Mouse (Mus musculus) frontal cortex, postnatal 14 days (tissue): ENCODE measurements around the gene Rbm5.

ENCODE experiments used
- DNase-seq, 2 experiments: peaks; one replicate each; pipeline ENCODE4 v3.0.0; 2022; ENCODE audit warnings: low spot score in 2 of 2

Rbm5 gene

GRCm38 (mm10) chr9:107770374-107771290 lies at the start of gene Rbm5:
TSS of gene Rbm5 (minus strand) at chr9:107770996.
- DNase-seq, result peak; percentile 90 to 91

GRCm38 (mm10) chr9:107812132-107812531 lies 41.3 kb upstream of the Rbm5 start:
- no peak for DNase-seq

- no peak for DNase-seq
Measured at GRCm38 (mm10) chr9:107810985-107811384, 40.2 kb upstream of the Rbm5 start.

GRCm38 (mm10) chr9:107791714-107792113 lies 20.9 kb upstream of the Rbm5 start:
- DNase-seq, result no peak

GRCm38 (mm10) chr9:107782536-107783203 lies 11.9 kb upstream of the Rbm5 start:
- no peak for DNase-seq

GRCm38 (mm10) chr9:107776809-107777208 lies 6.0 kb upstream of the Rbm5 start:
- DNase-seq, result no peak

- no peak for DNase-seq
Measured at GRCm38 (mm10) chr9:107774411-107774810, 3.6 kb upstream of the Rbm5 start.

GRCm38 (mm10) chr9:107771782-107772181 lies 986 bp upstream of the Rbm5 start:
- DNase-seq, result no peak

GRCm38 (mm10) chr9:107770037-107770373 lies 791 bp downstream of the Rbm5 start:
- DNase-seq, result no peak

- DNase-seq, result no peak
Measured at GRCm38 (mm10) chr9:107769445-107770000, 1.3 kb downstream of the Rbm5 start.

- no peak for DNase-seq
Measured at GRCm38 (mm10) chr9:107768851-107769250, 1.9 kb downstream of the Rbm5 start.

GRCm38 (mm10) chr9:107759593-107759992 lies 11.2 kb downstream of the Rbm5 start:
- no peak for DNase-seq

- no peak for DNase-seq
Measured at GRCm38 (mm10) chr9:107750378-107750777, 20.4 kb downstream of the Rbm5 start.

GRCm38 (mm10) chr9:107748063-107748462 lies 22.7 kb downstream of the Rbm5 start:
- no peak for DNase-seq

GRCm38 (mm10) chr9:107747310-107747709 lies 23.5 kb downstream of the Rbm5 start:
- no peak for DNase-seq

- DNase-seq, result no peak
Measured at GRCm38 (mm10) chr9:107746679-107747078, 24.1 kb downstream of the Rbm5 start.

GRCm38 (mm10) chr9:107744061-107744460 lies 26.7 kb downstream of the Rbm5 start:
- DNase-seq, result no peak

GRCm38 (mm10) chr9:107738841-107739202 lies 32.0 kb downstream of the Rbm5 start:
- DNase-seq, result peak in 1 of 2 experiments; percentile 33

- DNase-seq, result peak; percentile 80 to 89
Measured at GRCm38 (mm10) chr9:107738020-107738840, 32.6 kb downstream of the Rbm5 start.

- DNase-seq, result no peak
Measured at GRCm38 (mm10) chr9:107736185-107736485, 34.7 kb downstream of the Rbm5 start.

- peak in 1 of 2 experiments; percentile 5 for DNase-seq
Measured at GRCm38 (mm10) chr9:107735356-107736184, 35.2 kb downstream of the Rbm5 start.
